In the genomic region with DNA sequence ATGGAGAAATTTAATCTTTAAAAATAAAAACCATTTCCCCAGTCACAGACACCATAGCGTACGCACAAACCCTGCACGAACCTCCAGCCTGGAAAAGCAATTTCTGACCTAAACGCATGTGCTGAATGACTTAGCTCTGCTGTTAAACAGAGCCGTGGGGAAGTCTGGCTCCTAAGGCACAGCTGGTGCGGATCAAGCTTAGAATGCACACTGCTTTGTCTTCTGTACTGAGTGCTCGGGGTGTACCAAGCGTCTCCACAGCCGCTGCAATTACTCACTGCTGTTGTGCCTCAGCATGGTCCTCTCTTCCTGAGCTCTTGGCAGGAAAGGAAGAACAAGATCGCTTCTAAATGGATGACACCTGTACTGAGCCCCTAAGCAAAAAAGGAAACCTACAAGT, we compare ENCODE assay signal across 12 mouse cellular contexts. TPM values are rescaled to one million over a fixed set of nuclear protein-coding genes. Genes with fewer than 3 reads are reported as not detected.
DNase-seq lines count a peak whose midpoint lies in the region; ATAC-seq and TF ChIP-seq lines count a peak whose summit lies in the region.
"Had no signal": no experiment of that assay in that cellular context is flagged by ENCODE, and none has a peak within 500 bp of the region (broad histone marks: within the 10 kb centered on the region; RNA-seq: fewer than 3 reads in every experiment).

No protein-coding gene starts in this region.

- no peak for TF ChIP-seq CTCF in kidney, adult 2 months (conservative IDR thresholded peaks at IDR 0.05; ENCODE audit: insufficient read depth, insufficient read length, low read depth, low read length)

- no peak overlapping the region for H3K27ac ChIP-seq in kidney, adult 2 months (ENCODE audit: insufficient read depth, low read depth, low read length)
- 0 out of 2 replicates have a peak overlapping the region, but pooled peaks have one; percentile 17 for H3K27ac ChIP-seq in intestine, embryonic 16.5 days (ENCODE audit: low read length)

- no peaks in the 10 kb centered on the region for H3K27me3 ChIP-seq in kidney, adult 2 months (replicated peaks; ENCODE audit: control insufficient read depth, insufficient read depth, low read length)
- H3K27me3 ChIP-seq in intestine, embryonic 16.5 days (replicated peaks; ENCODE audit: control insufficient read depth, insufficient read depth, low read length): no peaks in the 10 kb centered on the region

- 68% methylated on average over 10 of the region's 10 CpGs for WGBS in kidney, adult 2 months
- 43% methylated on average over 10 of the region's 10 CpGs for WGBS in intestine, embryonic 16.5 days

- H3K4me2 ChIP-seq in intestine, embryonic 16.5 days (ENCODE audit: low read depth, low read length): no peak overlapping the region

- ATAC-seq in intestine, embryonic 16.5 days: peak; percentile 80

- no peaks in the 10 kb centered on the region for H3K9me3 ChIP-seq in intestine, embryonic 16.5 days (ENCODE audit: control insufficient read depth, low read length)

- H3K36me3 ChIP-seq in kidney, adult 2 months (ENCODE audit: control insufficient read depth, insufficient read depth, low read length): no peaks in the 10 kb centered on the region; the same call in 1 of the 2 replicates
- no peaks in the 10 kb centered on the region for H3K36me3 ChIP-seq in intestine, embryonic 16.5 days (ENCODE audit: control insufficient read depth, insufficient read depth, low read length)

- TF ChIP-seq POLR2A in kidney, adult 2 months (IDR thresholded peaks at IDR 0.05; ENCODE audit: low read depth, low read length): no peak

- peak; percentile 61 for DNase-seq in kidney, postnatal 10 days
- DNase-seq in kidney, adult 2 months: no peak
- DNase-seq in ZHBTc4 (ENCODE audit: low read depth, low spot score): peak; percentile 6
- DNase-seq in embryo, embryonic 9.5 days (ENCODE audit: extremely low spot score): peak; percentile 30
- no peak for DNase-seq in spleen, postnatal 36 days (ENCODE audit: low spot score in 2 of 2)
- DNase-seq in natural killer cell, adult 2 months (ENCODE audit: low spot score in 2 of 2): no peak
- no peak for DNase-seq in right cerebral cortex, postnatal 36 days (ENCODE audit: low spot score in 2 of 2)
- DNase-seq: adrenal gland, adult 8-10 months; cerebellum, postnatal 36 days; heart, postnatal 36 days; right cerebral cortex, postnatal 4 days had no signal

- H3K4me1 ChIP-seq in kidney, adult 2 months (ENCODE audit: control insufficient read depth, insufficient read depth, low read length): no peaks in the 10 kb centered on the region
- H3K4me1 ChIP-seq in intestine, embryonic 16.5 days (ENCODE audit: control insufficient read depth, insufficient read depth, low read length): peaks cover 4% of the 10 kb centered on the region; the same call in 1 of the 2 replicates

- no peak overlapping the region for H3K9ac ChIP-seq in intestine, embryonic 16.5 days (ENCODE audit: low read depth, low read length)

- H3K4me3 ChIP-seq in kidney, adult 2 months (ENCODE audit: insufficient read depth, low read depth, low read length): no peak overlapping the region
- H3K4me3 ChIP-seq in intestine, embryonic 16.5 days (ENCODE audit: low read length): no peak overlapping the region

RNA-seq across cellular contexts. Expression of gene Mlh3, which starts 7.9 kb away (rescaled TPM):
- 8.1 and 9.6 TPM in 2 replicates for polyA plus RNA-seq in kidney, adult 2 months (2012; rRNA removed)
- 5.5 and 5.7 TPM in 2 replicates for polyA plus RNA-seq in intestine, embryonic 16.5 days (2015; fragmentation: Nextera tagmentation; extraction: Ambion mirVana)

RNA-seq across cellular contexts. Expression of gene Acyp1, which starts 25.7 kb away (rescaled TPM):
- 9.6 and 19.1 TPM in 2 replicates for polyA plus RNA-seq in kidney, adult 2 months (2012; rRNA removed)
- 50.2 and 52.3 TPM in 2 replicates for polyA plus RNA-seq in intestine, embryonic 16.5 days (2015; fragmentation: Nextera tagmentation; extraction: Ambion mirVana)

RNA-seq across cellular contexts. Expression of gene Zc2hc1c, which starts 25.9 kb away (rescaled TPM):
- 2.8 and 3.2 TPM in 2 replicates for polyA plus RNA-seq in kidney, adult 2 months (2012; rRNA removed)
- polyA plus RNA-seq in intestine, embryonic 16.5 days (2015; fragmentation: Nextera tagmentation; extraction: Ambion mirVana): 1.5 TPM in 2 replicates

RNA-seq across cellular contexts. Expression of gene Eif2b2, which starts 43.2 kb away (rescaled TPM):
- 101 and 112 TPM in 2 replicates for polyA plus RNA-seq in kidney, adult 2 months (2012; rRNA removed)
- 67.6 and 74.8 TPM in 2 replicates for polyA plus RNA-seq in intestine, embryonic 16.5 days (2015; fragmentation: Nextera tagmentation; extraction: Ambion mirVana)

Comparison
In these comparisons a context has a peak if more than half of its experiments do, and no peak if none do; other contexts are left out.
1. DNase-seq: peak in kidney, postnatal 10 days (single experiment), ZHBTc4 (single experiment) and embryo, embryonic 9.5 days (single experiment); none in kidney, adult 2 months (single experiment), spleen, postnatal 36 days (0 of 2), natural killer cell, adult 2 months (0 of 2) and right cerebral cortex, postnatal 36 days (0 of 2).